Mouse (Mus musculus) kidney, adult 8-10 months (tissue): ENCODE results near the gene Zfp106.

Experiments used
- DNase-seq, 2 experiments: peaks; one replicate each; pipeline ENCODE4 v3.0.0; 2022

Gene Zfp106

GRCm38 (mm10) chr2:120469715-120470114 is 93.9 kb downstream of the Zfp106 start:
- DNase-seq = no peak

GRCm38 (mm10) chr2:120469220-120469619 is 94.4 kb downstream of the Zfp106 start:
- no peak for DNase-seq

- DNase-seq = no peak
Measured at GRCm38 (mm10) chr2:120468011-120468410, 95.6 kb downstream of the Zfp106 start.

- DNase-seq = no peak
Measured at GRCm38 (mm10) chr2:120465397-120465785, 98.3 kb downstream of the Zfp106 start.

DNA sequence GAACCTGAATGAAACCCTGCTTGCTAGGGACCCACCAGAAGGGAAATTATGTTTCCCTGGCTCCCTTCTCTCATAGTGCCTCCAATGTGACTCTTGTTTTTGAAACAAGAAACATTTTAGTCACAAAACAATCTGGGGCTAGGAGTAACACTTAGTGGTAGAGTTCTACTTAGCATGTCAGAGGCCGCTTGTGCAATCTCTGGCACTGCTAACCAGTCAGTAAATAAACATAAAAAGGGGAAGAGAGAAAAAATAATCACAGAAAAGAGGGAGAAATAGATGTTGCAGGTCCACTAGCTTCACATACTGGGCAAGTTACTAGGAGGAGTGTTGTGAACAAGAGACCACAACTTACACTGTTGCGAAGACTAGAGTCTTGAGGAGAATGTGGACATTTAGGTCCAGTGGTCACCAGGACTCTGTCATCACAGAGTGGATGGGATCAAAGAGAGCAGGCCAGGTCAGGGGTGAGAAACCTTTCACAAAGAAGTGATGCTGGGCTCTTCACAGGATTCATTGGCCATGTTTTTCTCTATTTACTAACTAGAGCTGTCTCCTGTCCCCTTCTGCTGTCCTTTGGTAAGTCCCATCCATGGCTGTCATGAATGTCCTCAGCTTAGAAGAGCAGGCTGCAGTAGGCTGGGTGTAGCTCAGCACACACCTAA is 98.8 kb downstream of the Zfp106 start:
- no peak for DNase-seq

DNA sequence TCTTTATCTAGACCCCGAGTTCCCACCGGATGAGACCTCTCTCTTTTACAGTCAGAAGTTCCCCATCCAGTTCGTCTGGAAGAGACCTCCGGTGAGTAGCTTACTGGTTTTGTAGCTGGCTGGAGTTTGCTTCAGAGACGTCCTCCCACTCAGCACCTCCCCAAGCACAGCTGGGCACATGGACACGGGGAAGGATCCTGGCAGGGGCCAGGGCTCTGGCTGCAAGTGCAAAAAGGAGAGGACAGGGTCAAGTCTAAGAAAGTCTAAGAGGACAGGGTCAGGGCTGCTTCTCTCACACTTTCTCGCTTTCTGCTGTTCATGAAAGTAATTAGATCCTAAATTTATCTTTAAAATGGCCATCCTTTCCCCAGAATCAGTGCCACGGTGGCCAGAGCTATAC is 99.6 kb downstream of the Zfp106 start:
- DNase-seq = no peak

DNA sequence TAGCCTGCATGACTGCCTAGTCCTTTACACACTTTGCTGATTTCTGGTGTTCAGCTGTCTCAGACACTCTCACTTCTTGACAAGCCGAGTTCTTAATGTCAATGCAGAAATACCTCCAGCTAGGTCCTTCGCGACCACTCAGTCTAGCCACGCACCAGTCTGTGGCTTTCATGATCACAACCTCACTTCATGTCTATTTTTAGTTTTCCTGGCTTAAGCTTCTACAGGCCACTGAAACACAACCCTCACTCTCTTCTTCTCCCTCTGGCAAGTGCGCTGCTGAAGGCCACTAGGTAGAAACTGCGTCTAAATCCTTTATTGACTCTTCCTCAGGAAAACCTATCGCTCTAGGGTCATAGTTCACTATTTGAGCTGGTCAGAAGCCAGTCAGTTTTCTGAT is 100.3 kb downstream of the Zfp106 start:
- no peak for DNase-seq

DNA sequence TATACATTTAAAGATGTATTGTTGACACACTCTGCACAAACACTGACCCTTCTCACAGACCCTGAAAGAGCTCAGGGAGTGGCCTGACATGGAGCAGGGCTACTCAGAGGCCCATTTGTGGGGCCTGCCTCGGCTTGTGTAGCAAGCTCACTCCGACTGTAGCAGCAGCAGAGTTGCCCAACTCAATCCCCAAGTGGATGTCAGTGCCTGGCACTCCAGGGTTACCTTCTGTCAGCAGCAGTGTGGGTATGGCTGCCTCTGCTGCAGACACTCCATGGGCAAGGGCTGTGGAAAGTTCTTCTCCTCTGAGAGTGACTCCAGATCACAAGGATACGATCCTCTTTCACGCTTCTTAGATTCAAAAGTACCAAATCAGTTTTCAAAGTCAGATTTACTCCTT is 103.4 kb downstream of the Zfp106 start:
- DNase-seq = no peak
